Mouse (Mus musculus): ENCODE results near the gene Trem2.

DNA sequence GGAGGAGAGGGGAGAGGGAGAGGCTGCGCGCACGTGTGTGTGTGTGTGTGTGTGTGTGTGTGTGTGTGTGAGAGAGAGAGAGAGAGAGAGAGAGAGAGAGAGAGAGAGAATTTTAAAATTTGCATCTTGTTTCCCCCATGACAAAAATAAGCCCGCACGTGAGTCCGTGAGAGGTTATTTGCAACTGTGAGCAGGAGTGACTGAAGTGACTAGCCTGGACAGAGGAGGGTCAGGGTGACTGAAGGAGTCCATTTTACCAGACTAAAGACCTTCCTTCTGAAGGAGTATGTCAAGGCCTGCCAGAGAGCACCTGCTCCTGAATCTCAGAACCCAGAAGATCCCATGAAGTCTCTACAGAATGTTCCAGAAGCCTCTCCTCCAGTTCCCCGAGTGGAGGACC, 46.4 kb upstream of the Trem2 start:
- TF ChIP-seq TAL1 (IDR thresholded peaks at IDR 0.05; ENCODE audit: low read length) (no peak), GATA1 (IDR thresholded peaks at IDR 0.05; ENCODE audit: low read length) (no peak)
